Mouse (Mus musculus): ENCODE measurements around the gene H2al2a. TPM values are rescaled to one million over a fixed set of nuclear protein-coding genes. Genes with fewer than 3 reads are reported as not detected.
A peak's percentile ranks its signal among the peaks of the same experiment; 100 is the strongest.

H2al2a gene
- not detected in 2 replicates for polyA plus RNA-seq (2015; fragmentation: Nextera tagmentation; extraction: Ambion mirVana)

DNA sequence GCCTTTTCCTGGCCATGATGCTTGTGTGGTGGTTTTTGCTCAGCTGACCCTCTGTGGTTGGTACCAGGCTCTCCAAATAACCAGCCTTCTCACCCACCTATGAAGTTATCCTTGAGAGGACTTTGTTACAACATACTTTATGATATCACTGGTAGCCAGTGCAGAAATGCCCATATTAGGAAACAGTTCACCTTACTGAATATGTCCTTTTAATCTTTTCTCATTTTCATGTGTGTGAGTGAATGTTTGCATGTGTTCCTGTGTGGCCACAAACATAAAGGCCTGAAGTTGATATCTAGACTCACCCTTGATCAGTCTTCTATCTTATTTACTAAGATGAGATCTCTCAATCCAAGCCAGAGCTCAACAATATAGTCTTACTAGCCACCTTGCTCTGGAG, at the start of gene H2al2a:
Gene H2al2a (minus strand): TSS at position 101 of the 400 bp plus-strand sequence.
- H3K27me3 ChIP-seq (ENCODE audit: insufficient read depth, low read length) = no peaks in the 10 kb centered on the region
- H3K4me3 ChIP-seq (ENCODE audit: low read depth, low read length) = no peak within 1 kb of the TSS
- H3K27ac ChIP-seq (ENCODE audit: low read depth) = no peak within 1 kb of the TSS
- H3K4me2 ChIP-seq (ENCODE audit: low read depth, low read length) = no peak within 1 kb of the TSS
- no peaks in the 10 kb centered on the region for H3K9me3 ChIP-seq (ENCODE audit: low read length)
- no peaks in the 10 kb centered on the region for H3K36me3 ChIP-seq (replicated peaks; ENCODE audit: insufficient read depth, low read length)
- ATAC-seq = no peak
- H3K4me1 ChIP-seq (ENCODE audit: insufficient read depth) = no peaks in the 10 kb centered on the region
- no peak within 1 kb of the TSS for H3K9ac ChIP-seq (replicated peaks)
- TF ChIP-seq CTCF (IDR thresholded peaks at IDR 0.05; ENCODE audit: low read depth) = no peak
- no peak for TF ChIP-seq EP300 (IDR thresholded peaks at IDR 0.05; ENCODE audit: low read depth)
- no peak for DNase-seq

DNA sequence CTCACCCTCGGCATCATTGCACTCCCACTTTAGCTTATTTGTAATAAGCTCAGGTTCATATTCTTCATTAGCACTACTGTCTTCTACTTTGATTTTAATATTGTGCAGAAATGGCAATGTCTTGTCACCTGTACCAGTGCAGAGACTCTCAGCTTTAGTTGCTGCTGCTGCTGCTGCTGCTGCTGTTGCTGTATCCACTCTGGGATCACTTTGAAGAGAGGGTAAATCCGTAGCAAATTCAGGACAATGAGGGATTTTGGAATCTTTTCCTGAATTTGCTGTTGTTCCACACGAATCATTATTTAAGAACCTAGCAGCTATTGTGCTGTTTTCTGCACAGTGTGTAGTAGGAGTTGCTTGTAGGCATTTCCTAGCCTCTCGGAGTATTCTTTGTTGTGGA, 49.4 kb upstream of the H2al2a start:
- H3K4me2 ChIP-seq (ENCODE audit: low read depth, low read length) = peak overlapping the region; percentile 93
- no peaks in the 10 kb centered on the region for H3K36me3 ChIP-seq (replicated peaks; ENCODE audit: insufficient read depth, low read length)
- H3K9ac ChIP-seq (replicated peaks) = 0 out of 2 replicates have a peak overlapping the region, but pooled peaks have one; percentile 70
- peaks cover 51% of the 10 kb centered on the region for H3K27me3 ChIP-seq (ENCODE audit: insufficient read depth, low read length)
- no peaks in the 10 kb centered on the region for H3K9me3 ChIP-seq (ENCODE audit: low read length)
- H3K4me3 ChIP-seq (ENCODE audit: low read depth, low read length) = peak overlapping the region; percentile 79
- peaks cover 17% of the 10 kb centered on the region for H3K4me1 ChIP-seq (ENCODE audit: insufficient read depth)
- H3K27ac ChIP-seq (ENCODE audit: low read depth) = no peak overlapping the region
- ATAC-seq = no peak
- WGBS (ENCODE audit: insufficient replicate concordance) = 16% methylated on average over 4 of the region's 4 CpGs
- no peak for DNase-seq
- TF ChIP-seq EP300 (IDR thresholded peaks at IDR 0.05; ENCODE audit: low read depth) (no peak), CTCF (IDR thresholded peaks at IDR 0.05; ENCODE audit: low read depth) (no peak)

DNA sequence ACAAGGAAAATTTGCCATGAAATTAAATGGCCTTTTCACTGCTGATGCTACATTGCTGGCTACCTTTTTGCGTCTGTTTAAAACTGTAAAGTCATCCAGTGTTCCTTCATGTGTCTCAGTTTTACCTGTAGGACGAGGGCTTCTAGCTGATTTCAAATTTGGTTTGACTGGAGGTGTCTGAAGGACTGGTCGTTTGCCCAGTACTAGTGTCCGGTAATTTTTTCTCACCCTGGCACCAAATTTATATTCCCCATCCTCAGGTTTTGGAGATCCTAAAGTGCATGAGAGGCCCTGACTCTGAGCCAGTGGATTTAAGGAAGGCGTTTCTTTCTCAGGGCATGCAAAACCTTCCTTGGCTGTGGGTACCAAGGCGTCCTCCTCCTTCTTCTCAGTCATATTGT, 49.0 kb upstream of the H2al2a start:
- H3K27me3 ChIP-seq (ENCODE audit: insufficient read depth, low read length) = peaks cover 51% of the 10 kb centered on the region
- 58% methylated on average over 6 of the region's 6 CpGs for WGBS (ENCODE audit: insufficient replicate concordance)
- ATAC-seq = no peak
- peak overlapping the region; percentile 93 for H3K4me2 ChIP-seq (ENCODE audit: low read depth, low read length)
- DNase-seq = no peak
- no peak overlapping the region; the same call in 1 of the 2 replicates for H3K9ac ChIP-seq (replicated peaks)
- H3K4me3 ChIP-seq (ENCODE audit: low read depth, low read length) = 0 out of 2 replicates have a peak overlapping the region, but pooled peaks have one; percentile 79
- no peak for TF ChIP-seq EP300 (IDR thresholded peaks at IDR 0.05; ENCODE audit: low read depth)
- TF ChIP-seq CTCF (IDR thresholded peaks at IDR 0.05; ENCODE audit: low read depth) = no peak
- no peaks in the 10 kb centered on the region for H3K9me3 ChIP-seq (ENCODE audit: low read length)
- no peaks in the 10 kb centered on the region for H3K36me3 ChIP-seq (replicated peaks; ENCODE audit: insufficient read depth, low read length)
- H3K4me1 ChIP-seq (ENCODE audit: insufficient read depth) = peaks cover 21% of the 10 kb centered on the region
- H3K27ac ChIP-seq (ENCODE audit: low read depth) = no peak overlapping the region

DNA sequence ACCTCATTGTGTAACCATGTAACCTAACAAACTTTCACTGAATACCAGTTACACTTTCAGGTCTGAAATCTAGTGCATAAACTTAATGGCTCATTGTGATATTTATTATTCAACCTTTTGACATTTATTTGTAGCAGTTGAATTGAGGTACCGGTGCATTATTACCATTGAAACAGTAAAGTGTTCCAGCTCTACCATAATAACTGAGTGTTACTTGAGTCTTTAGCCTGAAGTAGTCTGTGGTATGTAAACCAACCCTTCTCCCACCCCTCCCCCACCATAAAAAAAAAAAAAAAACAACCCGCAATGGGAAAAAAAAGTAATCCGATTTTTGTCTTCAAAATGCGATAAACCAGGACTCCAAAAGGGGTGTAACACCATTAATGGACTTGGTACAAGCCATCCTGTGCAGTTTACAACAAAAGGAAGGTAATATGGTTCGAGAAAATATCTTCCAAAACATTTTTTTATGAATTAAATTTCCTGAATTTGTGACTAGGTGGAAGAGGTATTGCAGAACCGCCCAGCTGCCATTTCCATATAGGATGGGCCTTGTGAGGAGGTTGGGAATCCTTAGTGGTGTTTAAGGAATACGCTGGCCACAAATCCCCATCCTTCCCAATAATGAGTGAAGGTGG, 48.5 kb upstream of the H2al2a start:
- 50% methylated on average over 7 of the region's 7 CpGs for WGBS (ENCODE audit: insufficient replicate concordance)
- Histone ChIP-seq H3K9ac (replicated peaks) (no peak overlapping the region), H3K27ac (ENCODE audit: low read depth) (no peak overlapping the region), H3K4me1 (ENCODE audit: insufficient read depth) (peaks cover 24% of the 10 kb centered on the region), H3K36me3 (replicated peaks; ENCODE audit: insufficient read depth, low read length) (no peaks in the 10 kb centered on the region), H3K9me3 (ENCODE audit: low read length) (no peaks in the 10 kb centered on the region), H3K27me3 (ENCODE audit: insufficient read depth, low read length) (peaks cover 49% of the 10 kb centered on the region), H3K4me3 (ENCODE audit: low read depth, low read length) (no peak overlapping the region), H3K4me2 (ENCODE audit: low read depth, low read length) (peak overlapping the region; percentile 93; the same call in 1 of the 2 replicates)
- no peak for DNase-seq
- ATAC-seq = no peak
- no peak for TF ChIP-seq CTCF (IDR thresholded peaks at IDR 0.05; ENCODE audit: low read depth)
- TF ChIP-seq EP300 (IDR thresholded peaks at IDR 0.05; ENCODE audit: low read depth) = no peak

DNA sequence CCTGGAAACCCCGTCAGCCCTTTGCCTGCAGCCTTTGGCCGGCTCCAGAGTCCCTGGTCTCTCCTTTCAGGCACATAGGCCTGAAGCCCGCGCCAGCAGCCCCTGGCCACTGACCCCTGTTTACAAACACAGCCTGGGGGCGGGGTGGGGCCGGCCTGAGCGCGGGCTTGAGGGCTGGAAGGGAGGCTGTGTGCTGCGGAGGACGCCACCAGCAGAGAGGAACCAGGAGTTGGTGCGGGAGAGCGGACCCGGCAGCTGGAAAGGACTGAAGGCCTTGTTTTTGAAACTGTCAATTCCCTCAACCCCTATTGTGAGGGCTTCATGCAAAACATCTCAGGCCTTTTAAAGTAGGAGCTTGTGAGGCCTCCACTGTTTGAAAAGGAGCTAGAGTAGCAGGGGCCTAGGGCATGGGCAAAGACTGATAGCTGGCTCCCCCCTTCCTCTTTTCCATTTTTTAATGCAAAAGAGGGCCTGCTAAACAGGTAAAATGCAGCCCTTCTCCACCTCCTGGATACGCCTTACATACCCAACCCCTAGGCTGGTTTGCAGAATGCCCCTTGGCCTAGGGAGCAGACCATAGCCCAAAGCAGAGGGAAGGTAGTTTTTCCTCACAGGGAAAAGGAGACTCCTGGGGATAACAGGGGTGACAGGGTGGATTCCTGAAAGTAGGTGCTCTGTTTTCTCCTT, 44.6 kb upstream of the H2al2a start:
- no peak overlapping the region for H3K9ac ChIP-seq (replicated peaks)
- DNase-seq (peak; percentile 39), ATAC-seq (peak; percentile 45)
- peaks cover 16% of the 10 kb centered on the region for H3K4me1 ChIP-seq (ENCODE audit: insufficient read depth)
- WGBS (ENCODE audit: insufficient replicate concordance) = 50% methylated on average over 14 of the region's 14 CpGs
- no peak overlapping the region for H3K4me2 ChIP-seq (ENCODE audit: low read depth, low read length)
- peaks cover 22% of the 10 kb centered on the region for H3K27me3 ChIP-seq (ENCODE audit: insufficient read depth, low read length)
- TF ChIP-seq EP300 (IDR thresholded peaks at IDR 0.05; ENCODE audit: low read depth) (no peak), CTCF (IDR thresholded peaks at IDR 0.05; ENCODE audit: low read depth) (no peak)
- H3K27ac ChIP-seq (ENCODE audit: low read depth) = peak overlapping the region; percentile 40
- H3K9me3 ChIP-seq (ENCODE audit: low read length) = no peaks in the 10 kb centered on the region
- H3K36me3 ChIP-seq (replicated peaks; ENCODE audit: insufficient read depth, low read length) = no peaks in the 10 kb centered on the region
- H3K4me3 ChIP-seq (ENCODE audit: low read depth, low read length) = no peak overlapping the region

DNA sequence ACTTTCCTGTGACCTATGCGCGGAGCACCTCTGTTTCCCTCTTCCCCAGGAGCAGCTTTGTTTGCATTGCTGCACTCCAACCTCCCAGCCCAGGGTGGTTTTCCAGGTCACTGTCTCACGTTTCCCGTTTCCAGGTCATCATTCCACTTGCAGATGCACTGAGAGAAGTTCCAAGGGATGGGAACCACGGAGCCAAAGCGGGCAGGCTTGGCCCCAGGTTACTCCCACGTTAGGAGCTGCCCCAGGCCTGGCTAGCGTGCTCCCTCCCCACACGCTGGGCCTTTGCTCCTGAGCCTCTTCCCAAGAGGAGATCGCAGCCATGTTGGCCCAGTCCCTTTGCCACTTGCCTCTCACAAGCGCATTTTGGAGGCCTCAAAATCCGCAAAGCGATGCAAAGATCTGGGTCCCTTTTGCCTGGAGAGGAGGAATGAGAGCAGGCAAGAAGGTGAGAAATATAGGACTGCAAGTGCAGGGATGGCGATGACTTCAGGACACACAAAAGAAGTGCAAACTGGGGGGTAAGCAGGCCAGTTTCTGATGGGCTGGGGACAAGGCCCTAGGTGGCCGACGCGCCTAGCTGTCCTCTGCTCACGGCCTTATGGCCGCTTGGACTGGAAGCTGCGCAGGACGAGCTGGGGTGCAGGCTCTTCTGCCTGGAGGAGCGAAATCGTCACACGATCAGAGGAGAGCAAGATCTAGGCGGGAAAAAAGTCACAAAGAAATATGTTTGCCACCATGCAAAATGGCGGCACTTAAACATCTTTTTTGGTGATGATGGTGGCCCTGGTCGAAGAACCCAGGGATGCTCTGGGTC, 43.8 kb upstream of the H2al2a start:
- DNase-seq (no peak), ATAC-seq (peak; percentile 23; the same call in 1 of the 2 replicates)
- H3K27me3 ChIP-seq (ENCODE audit: insufficient read depth, low read length) = peaks cover 14% of the 10 kb centered on the region
- no peak for TF ChIP-seq CTCF (IDR thresholded peaks at IDR 0.05; ENCODE audit: low read depth)
- TF ChIP-seq EP300 (IDR thresholded peaks at IDR 0.05; ENCODE audit: low read depth) = no peak
- no peaks in the 10 kb centered on the region for H3K9me3 ChIP-seq (ENCODE audit: low read length)
- no peak overlapping the region for H3K4me3 ChIP-seq (ENCODE audit: low read depth, low read length)
- H3K36me3 ChIP-seq (replicated peaks; ENCODE audit: insufficient read depth, low read length) = no peaks in the 10 kb centered on the region
- peaks cover 12% of the 10 kb centered on the region for H3K4me1 ChIP-seq (ENCODE audit: insufficient read depth)
- peak overlapping the region; percentile 40; the same call in 1 of the 2 replicates for H3K27ac ChIP-seq (ENCODE audit: low read depth)
- 71% methylated on average over 27 of the region's 27 CpGs for WGBS (ENCODE audit: insufficient replicate concordance)
- no peak overlapping the region for H3K4me2 ChIP-seq (ENCODE audit: low read depth, low read length)
- H3K9ac ChIP-seq (replicated peaks) = no peak overlapping the region
